Mouse (Mus musculus) heart, adult 11 months (tissue): ENCODE measurements around the gene Pet100.
"Not testable (repeated sequence)": the region's sequence is repeated elsewhere in the genome, so short reads cannot be mapped to it uniquely, and the experiment has no call there.

Experiments
- DNase-seq: peaks from one replicate; pipeline ENCODE4 v3.0.0; 2022

Pet100 gene

DNA sequence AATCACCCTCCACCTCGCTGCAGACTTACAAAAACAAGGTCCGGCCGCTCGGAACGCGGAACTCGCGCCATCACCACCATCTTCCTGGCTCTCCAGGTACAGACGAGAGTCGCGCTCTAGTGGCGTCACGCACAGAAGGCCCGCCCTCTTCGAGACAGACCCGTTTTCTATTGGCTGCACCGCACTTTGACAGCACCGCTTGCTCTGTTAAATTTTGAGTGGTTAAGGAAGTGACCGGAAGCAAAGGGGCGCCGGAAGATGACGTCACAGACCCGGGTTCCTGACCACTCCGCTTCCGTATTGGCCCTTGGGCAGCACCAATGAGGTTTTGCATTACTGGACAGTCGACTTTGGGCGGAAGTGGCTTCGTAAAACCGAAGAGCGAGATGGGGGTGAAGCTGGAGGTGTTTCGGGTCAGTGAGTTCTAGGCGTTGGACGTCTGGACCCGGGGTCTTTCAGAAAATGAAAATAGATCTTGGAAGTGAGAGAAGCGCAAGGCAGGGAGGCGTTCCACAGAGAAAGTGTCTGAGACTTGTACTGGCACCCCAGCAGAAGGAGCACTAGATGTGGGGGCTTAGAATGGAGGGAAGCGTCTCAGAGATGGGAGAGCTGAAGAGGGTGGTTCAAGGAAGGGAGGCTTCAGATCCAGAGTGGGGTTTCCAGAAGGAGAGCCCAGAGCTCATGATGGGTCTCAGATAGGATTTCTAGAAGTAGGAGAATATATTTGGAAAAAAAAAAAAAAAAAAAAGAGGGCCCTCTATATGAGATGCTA, at the start of gene Pet100, which contains the start of gene Xab2:
TSS of gene Pet100 (plus strand) at position 350 of the 772 bp plus-strand sequence.
TSS of gene Xab2 (minus strand) at position 118 of the 772 bp plus-strand sequence.
- peak; percentile 100 for DNase-seq

DNA sequence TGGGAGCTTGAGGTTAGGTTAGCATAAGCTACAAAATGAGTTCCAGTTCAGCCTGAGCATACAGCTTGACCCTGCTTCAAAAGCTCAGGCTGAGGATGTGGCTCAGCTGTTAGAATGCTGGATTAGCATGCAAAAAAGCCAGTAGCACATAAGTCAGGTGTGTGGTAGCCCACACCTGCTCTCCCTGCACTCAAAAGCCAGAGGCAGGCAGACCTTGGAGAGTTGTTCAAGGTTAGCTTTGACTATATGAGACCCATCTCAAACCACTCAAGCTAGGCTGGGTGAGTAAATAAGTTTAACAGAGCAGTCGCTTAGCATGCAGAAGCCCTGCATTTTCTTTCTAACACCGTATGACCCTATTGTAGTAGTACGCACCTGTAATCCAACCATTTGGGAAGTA, 46.8 kb upstream of the Pet100 start:
- DNase-seq = peak; percentile 74

DNA sequence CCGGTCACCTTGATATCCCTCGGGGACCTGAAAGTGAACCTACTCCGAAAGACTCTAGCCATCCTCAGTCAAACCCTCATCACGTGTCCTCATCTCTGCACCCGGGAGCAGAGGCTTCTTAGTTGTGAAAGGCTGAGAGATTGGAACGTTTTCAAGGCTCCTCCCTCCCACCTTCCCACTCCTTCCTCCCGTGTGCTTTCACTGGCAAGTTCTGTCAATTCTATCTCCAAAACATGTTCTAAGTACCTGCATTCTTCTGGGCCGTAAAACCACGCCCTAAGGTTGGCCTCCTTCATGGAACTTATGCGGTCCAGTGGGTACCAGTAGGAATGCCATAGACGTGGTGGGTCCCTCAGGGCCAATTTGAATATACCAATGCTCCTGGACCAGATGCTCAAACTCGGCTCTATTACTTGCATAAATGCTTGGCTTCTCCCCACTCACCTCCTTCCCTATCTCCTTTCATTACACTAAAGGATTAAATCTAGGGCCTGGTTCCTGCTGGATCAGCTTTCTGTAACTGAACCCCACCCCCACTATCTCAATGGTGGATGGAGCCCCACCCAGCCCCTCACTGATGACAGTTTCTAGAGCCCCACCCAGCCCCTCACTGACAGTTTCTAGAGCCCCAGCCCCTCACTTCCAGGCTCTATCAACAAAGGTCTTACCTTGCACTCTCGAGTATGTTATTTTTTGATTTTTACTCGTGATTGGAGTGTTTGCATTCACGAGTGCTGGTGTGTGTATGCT, 45.0 kb upstream of the Pet100 start:
- no peak for DNase-seq

DNA sequence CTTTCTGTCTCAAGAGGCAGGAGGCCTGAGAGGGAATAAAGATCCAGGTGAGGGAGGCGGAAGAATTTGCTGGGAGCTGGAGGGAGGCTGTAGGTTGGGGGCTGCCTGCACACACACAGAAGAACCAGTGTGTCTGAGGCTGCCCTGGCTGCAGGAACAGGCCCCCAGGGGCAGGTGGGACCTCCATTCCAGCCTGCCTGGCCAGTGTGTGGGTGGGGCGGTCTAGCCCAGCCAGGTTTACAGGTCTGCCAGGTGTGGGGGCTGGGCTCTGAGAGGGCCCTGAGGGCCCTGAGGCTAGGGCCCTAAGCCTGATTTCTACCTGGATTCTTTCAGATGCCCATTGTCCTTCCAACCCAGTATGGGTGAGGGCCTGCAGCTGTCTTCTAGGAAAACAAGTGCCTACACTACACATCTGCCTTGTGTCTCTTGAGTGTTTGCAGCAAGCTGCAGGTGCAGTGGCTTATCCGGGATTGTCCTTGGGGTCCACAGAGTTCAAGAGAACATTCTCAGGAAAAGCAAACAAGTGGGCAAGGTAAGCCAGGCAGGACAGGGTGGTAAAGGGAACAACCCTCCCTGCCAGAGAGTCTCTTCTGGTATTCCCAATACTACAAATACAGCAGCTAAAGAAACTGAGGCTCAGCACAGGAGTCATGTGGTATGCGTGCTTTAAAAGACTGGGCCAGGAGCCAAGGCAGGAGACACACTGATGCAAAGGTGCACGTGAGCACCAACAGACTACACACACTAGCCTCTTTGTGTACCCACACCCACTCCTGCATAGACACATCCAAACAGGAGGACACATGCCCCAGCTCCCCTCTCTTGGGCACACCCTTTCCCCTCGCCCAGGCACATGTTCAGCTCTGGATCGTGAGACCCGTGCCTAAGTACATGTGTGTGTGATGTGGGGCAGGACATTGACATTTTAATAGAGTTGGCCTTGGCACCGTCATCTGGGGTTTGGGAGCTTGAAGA, 41.7 kb upstream of the Pet100 start:
- peak; percentile 80 for DNase-seq

DNA sequence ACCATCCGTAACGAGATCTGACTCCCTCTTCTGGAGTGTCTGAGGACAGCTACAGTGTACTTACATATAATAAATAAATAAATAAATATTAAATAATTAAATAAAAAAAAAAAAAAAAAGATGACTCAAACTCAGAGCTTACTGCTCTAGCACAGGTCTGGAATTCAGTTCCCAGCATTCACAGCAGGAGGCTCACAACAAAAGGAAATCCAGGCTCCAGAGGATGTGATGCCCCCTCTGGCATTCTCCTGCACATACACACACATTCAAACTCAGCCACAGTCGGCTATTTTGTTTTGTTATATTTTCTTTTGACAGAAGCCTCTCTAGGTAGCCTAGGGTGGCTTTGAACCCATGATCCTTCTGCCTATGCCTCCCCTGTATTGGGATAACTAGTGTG, 39.4 kb upstream of the Pet100 start:
- DNase-seq = not testable (repeated sequence)

DNA sequence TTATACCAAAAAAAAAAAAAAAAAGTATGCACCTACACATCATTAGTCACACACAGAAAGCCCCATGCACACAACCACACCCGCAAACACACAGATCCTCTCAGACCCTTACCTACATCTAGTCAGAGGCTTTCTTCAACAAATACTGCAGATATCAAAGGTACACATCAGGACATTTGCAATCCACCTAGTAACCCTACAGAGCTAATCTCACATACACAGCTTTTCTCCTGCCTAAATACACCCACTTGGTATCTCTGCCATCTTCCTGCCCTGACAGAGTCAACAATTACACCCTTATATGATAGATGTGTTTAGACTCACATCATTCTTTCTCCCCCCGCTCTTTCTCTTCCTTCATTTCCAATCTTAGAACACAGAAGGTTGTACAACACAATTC, 34.9 kb upstream of the Pet100 start:
- DNase-seq = no peak

DNA sequence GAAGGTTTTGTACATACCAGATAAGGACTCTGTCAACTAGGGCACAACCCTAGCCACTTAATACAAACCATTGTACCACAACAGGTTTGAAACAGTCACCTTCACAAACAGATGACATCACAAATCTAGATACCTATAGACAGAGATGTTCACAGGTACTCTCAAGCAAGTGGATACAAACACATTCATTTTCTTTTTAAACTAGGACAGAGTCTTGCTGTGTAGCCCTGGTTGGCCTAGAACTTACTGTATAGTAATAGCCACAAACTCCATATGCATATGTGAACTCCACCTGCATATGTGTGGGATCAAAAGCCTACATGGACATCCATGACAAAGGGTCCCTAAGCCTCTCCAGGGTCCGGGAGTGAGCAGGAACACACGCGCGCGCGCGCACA, 34.4 kb upstream of the Pet100 start, which contains the start of gene Camsap3:
TSS of gene Camsap3 (plus strand) at position 301 of the 398 bp plus-strand sequence.
- DNase-seq = no peak

DNA sequence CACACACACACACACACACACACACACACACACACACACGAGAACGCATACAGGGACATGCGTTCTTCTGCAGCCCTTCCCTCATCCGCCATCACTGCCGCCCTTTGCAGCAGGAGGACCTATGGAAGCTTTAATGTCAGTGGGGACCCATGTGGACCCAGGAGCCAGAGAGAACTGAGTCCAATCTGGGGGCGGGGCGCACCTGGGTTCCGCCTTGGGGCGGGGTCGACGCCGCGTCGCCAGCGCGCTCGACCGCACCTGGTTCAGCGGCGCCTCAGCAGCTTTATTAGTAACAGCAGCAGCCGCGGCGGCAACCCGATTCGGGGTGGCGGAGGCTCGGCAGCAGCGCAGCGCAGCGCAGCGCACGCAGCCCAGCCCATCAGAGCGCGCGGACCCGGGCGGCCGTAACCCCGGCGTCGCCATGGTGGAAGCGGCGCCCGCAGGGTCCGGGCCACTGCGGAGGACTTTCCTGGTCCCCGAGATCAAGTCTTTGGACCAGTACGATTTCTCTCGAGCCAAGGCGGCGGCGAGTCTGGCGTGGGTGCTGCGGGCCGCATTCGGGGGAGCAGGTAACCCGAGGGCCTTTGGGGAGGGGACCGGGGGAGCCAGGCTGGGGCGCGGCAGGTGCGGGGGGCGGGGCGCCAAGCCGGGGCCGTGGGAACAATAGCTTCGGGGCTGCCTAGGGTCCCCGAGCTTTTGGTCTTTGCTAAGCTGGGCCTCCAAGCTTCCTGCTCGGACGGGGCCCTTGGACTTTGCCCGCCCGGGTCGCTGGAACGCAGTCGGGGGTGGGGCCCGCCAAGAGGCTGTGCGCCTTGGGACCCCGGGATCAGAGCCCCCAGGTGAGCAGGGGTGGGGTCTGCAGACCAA, 33.7 kb upstream of the Pet100 start:
- DNase-seq = peak; percentile 85

DNA sequence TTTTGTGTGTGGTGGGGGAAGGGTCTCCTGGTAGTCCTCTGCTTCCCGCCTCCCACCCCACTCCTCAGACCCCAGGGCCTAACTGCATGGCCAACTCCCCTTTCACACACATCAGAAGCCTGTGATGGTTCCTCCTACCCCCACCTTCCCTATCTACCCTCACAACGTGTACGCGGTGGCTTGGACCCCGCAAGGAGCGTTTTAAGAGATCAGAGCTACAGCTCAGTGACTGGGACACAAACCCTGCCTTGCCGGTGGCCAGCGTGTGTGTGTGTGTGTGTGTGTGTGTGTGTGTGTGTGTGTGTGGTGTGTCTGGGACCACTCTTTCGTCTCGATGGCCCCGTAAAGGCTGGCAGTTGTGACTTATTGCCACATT, 33.1 kb upstream of the Pet100 start:
- DNase-seq = no peak

DNA sequence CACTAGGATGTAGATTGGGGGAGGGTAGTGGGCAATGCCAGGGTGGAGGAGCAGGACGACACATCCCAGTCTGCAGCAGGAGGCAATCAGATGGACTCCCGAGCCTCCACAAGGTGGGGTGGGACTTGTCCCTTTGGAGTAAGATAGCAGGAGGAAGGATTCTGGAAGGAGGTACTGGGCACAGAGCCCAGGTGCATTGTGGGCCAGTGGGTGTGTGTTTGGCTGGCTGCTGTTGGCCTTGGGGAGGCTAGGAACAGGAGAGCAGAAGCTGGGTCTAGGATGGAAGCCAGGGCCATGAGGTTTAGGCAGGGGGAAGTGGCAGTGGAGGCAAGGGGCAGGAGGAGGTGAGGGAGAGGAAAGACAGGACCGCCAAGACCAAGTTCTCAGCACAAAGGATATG, 27.9 kb upstream of the Pet100 start:
- peak; percentile 87 for DNase-seq

DNA sequence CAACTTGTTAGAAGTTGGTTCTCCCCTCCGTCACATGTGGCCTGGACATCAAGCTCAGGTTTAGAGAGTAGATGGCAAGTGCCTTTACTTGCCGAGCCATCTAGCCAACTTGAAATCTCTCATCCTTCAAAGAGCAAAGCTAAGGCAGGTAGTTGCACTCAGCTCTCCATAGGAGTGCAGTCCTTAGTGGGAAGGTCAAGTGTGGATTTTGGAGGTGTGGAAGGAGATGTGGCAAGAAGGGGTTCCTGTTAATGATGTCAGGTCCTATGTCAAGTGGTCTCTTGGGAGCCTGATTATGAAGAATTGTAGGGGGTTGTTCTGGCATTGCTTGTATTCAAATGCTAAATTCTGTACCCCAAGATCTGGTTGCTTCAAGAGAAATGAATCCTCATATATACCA, 26.9 kb upstream of the Pet100 start:
- DNase-seq = no peak

DNA sequence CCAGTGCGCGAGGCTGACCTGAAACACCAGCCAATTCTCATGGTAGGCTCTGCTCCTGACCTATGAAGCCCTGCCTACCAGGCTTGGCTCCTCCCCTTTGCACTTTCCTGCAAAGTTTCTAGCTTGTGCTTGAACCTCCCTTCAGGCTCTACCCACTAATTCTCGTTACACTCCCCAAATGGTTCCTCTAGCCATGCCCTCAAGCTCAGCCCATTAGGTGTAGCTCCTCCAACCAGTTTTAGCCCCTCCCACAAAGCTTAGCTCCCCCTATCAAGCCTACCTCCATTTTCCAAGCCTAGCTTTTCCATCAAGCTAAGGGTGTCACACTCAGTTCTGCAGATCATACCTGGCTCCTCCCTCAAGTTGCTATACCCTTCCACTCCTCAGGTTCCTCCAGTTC, 23.3 kb upstream of the Pet100 start:
- no peak for DNase-seq

DNA sequence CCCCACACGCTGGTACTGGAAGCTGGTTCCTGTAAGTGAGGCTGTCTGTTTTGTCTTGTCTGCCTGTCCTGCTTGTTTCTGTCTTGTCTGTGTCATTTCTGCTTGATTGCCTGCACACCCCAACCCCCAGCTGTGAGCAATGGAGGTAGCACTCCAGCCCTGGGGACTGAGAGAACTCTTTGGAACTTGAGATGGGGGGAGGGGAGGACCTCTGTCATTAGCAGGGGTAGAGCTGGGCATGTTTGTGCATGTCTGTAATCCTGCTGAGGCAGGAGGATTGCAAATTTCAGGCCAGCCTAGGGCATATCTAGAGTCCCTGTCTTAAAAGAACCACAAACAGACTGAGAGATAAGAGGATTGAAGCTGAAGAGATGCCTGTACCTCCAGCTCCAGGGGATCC, 22.1 kb upstream of the Pet100 start:
- DNase-seq = no peak

DNA sequence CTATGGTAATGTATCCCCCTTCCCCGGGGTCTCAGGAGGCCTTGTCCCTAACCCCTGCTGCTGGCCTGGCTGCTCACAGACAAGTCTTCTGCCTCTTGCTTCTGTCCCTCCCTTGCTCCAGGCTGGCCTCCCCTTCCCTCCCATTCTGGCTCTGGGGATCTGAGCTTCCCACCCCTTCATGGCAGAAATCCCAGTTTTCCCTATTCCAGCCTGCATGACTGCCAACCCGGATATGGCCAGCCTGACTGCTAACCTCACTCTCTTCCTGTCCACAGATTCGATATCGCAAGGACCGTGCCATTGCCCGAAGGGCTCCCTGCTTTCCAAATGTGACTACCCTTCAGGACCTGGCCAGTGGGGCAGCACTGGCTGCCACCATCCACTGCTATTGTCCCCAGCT, 20.9 kb upstream of the Pet100 start:
- DNase-seq = peak; percentile 98

DNA sequence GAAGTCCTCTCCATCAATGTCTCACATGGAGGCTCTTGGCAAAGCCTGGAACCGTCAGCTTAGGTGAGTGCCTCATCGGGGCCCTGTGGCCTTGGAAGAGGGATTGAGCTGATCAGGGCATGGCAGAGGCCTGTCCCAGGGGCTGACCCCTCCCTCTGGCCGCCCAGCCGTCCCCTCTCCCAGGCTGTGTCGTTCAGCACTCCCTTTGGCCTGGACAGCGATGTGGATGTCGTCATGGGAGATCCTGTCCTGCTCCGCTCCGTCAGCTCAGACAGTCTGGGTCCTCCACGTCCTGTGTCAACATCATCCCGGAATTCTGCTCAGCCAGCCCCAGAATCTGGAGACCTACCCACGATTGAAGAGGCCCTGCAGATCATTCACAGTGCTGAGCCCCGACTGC, 17.9 kb upstream of the Pet100 start:
- DNase-seq = no peak

DNA sequence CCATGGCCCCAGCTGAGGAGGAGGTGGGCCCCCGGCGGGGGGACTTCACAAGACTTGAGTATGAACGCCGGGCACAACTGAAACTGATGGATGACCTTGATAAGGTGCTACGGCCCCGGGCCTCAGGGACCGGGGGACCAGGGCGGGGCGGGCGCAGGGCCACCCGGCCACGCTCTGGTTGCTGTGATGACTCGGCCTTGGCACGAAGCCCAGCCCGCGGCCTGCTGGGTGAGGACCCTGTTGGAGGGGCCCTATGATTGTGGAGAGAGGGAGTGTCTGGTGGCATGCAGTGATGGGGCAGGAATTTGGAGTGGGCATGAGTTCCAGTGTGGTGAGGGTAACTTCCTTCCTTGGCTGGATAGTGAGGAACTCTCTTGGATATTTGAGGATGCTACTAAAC, 14.8 kb upstream of the Pet100 start:
- DNase-seq = peak; percentile 90

DNA sequence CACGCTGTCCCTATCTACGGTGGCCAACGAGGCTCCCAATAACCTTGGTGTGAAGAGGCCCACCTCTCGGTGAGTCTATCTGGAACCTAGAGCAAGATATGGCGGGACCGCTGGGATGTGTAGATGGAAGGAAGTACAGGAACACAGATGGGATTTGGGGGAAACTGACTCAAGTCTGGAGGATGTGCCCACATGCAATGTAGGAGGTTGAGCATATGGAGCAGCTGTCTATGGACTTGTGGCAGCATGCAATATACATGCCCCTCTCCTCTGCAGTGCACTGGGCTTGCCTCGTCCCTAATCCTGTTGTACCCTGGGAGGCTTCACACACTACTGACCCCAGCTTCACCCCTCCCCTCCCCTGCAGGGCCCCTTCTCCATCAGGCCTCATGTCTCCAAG, 13.5 kb upstream of the Pet100 start:
- DNase-seq = no peak

DNA sequence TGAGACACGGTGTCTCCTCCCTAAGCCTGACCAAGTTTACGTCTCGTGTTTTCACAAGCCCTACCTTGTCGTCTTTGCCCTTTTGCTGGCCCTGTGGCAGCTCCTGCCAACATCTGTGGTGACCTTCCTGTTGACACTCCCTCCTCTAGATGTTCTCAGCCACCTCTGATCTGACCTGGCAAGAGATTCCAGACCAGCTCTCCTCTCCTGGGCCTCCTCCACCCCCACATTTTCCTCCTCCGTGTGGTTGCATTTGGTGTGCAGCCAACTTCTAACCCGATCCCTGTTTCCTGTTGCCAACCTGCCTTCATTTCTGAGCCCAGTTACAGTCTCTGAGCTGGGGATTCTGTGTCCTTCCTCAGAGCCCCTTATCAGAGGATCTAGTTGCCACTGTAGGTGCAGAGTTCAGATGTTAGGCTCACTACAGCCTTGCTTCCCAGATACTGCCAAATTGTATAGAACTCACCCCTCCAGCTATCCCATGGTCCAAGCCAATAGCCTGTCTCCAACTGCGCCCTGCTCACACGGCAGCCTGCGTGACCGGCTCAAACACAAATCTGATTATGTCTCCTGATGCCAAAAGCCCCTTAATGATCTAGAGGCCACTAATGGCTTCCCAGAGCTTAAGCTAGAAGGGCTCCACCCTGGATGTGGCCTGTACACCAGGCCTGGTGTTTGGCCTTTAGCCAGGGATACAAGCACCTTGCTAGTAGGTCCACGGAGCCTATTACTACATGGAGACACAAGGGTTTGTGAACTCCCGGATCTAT, 12.1 kb upstream of the Pet100 start:
- DNase-seq = peak; percentile 94

DNA sequence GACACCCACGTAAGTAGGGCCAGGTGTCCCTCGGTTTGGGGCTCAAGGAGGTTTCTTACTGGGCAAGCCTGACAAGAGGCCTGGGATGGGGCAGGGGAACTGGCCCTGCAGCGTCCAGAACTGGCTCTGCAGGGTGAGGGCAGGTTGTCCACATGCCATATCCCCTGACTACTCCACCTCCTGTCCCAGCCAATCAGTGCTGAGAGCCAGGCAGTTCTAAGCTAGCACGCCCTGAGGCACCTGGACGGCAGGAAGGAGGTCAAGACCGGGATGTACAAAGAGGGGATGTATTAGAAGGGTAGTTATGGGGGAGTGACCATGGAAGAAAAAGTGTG, 11.6 kb upstream of the Pet100 start:
- DNase-seq = no peak

DNA sequence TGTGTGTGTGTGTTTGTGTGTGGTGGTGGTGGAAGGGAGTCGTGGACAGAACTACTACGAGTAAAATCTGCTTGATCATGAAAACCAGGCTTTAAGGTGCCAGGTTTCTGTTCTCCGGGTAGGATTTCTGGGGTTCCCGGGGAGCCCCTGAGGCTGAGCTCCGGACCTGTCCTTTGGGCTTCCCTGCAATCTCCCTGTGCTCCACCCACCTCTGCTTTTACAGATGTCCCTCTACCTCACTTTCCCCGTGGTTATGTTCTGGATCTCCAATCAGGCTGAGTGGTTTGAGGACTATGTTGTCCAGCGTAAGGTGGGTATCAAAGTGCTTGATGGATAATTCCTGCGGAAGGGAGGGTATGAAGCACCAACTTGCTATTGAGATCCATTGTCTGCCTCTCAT, 771 bp downstream of the Pet100 start:
- no peak for DNase-seq

DNA sequence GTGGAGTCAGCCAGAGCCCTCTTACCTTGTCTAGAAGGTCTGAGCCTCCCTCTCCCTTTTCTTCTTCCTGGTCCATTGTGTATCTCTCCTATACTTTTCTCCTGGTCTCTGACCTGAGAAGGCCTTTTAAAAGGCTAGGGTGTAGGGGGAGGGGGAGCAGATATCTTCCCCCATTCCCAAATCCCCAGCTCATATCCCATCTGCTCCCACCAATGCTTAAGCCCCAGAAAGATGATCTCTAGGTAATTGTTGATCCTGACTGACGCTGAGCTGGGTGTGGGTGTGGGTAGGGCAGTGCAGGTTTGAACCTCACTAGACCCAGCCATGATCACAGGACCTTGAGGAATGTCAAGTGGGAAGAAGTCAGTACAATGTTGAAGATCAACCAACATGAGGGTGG, 4.1 kb downstream of the Pet100 start, which contains the start of gene Pcp2:
TSS of gene Pcp2 (minus strand) at position 101 of the 400 bp plus-strand sequence.
- DNase-seq = no peak
